Mouse (Mus musculus): Measurements from ENCODE around the gene Klhdc4.

The Klhdc4 gene

GRCm38 (mm10) chr8:121806126-121806525 is 23.2 kb downstream of the Klhdc4 start:
- DNase-seq (ENCODE audit: low spot score), result no peak

GRCm38 (mm10) chr8:121804829-121805228 is 24.5 kb downstream of the Klhdc4 start:
- no peak for DNase-seq (ENCODE audit: low spot score)

DNA sequence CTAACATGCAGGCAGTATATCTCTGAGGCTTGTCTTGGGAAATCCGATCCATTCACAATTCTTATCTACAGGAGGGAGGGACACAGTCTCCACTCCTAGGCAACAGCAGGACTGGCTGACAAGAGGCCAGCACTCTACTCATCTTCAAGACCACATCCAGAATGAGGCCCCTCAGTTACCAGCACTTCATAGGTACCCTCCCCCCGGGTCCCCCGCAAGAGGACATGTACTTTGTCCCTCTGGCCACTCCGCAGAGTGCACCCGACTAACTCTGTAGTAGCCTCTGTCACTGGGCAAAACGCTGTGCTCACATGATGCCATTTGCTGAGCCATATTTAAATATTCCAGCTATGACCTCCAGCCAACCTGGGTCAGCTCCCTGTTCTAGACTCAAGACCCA is 31.0 kb downstream of the Klhdc4 start:
- no peak for DNase-seq (ENCODE audit: low spot score)

DNA sequence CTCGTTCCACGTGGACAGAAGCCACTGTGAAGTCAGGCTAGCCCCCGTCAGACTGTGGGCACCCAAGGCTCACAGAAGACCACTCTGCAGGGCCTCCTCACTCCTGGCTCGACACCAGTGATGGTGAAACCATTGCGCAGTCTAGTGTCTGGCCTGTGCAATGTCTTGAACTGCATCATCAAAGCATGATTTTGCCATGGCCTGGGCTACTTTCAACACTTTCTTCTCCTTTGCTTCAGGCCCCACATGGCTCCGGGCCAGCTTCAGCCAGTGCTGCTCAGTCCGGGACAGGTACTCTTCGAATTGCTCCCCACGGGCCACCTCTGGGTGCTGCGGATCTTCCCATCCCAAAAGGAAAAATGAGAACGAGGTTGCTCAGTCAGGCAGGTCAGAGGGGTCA is 33.0 kb downstream of the Klhdc4 start:
- no peak for DNase-seq (ENCODE audit: low spot score)

- DNase-seq (ENCODE audit: low spot score), result no peak
Measured at GRCm38 (mm10) chr8:121795461-121795860, 33.9 kb downstream of the Klhdc4 start.

DNA sequence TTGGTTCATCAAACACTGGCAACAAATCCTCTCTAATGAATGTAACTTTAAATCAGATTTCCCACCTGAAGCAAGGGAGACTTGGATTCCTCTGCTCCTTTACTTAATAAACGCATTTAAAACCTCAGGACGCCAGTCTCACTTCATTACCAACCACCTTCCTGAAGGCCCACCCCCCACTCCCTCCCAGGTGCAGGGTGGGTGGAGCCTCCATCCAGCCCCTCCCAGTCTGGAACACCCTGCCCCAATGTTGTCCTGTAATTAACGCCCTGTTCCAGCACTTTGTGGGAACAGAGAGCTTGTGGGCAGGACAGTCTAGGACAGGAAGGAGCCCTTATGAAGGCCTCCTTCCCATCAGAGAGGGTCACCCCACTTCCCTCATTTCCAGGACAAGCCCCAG is 35.2 kb downstream of the Klhdc4 start:
- no peak for DNase-seq (ENCODE audit: low spot score)

- DNase-seq (ENCODE audit: low spot score), result no peak
Measured at GRCm38 (mm10) chr8:121792627-121793026, 36.7 kb downstream of the Klhdc4 start.

GRCm38 (mm10) chr8:121792159-121792558 is 37.2 kb downstream of the Klhdc4 start:
- peak; percentile 49 for DNase-seq (ENCODE audit: low spot score)

DNA sequence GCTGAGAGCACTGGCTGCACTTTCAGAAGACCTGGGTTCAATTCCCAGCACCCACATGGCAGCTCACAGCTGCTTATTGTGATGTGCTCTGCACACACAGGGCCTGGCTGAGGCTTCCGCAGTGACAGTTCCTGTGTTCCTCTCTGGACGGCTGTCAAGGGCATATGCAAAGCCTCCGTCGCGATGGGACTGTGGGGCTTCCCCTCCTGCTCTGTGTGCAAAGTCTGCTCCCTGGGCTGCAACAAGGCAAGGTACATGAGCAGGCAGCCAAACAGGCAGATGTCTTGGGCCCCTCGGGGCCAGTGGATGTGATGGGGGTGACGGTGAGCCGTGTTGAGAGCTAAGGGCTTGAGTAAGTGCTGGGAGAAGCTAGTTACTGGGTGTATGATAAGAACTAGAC is 40.6 kb downstream of the Klhdc4 start:
- no peak for DNase-seq (ENCODE audit: low spot score)

DNA sequence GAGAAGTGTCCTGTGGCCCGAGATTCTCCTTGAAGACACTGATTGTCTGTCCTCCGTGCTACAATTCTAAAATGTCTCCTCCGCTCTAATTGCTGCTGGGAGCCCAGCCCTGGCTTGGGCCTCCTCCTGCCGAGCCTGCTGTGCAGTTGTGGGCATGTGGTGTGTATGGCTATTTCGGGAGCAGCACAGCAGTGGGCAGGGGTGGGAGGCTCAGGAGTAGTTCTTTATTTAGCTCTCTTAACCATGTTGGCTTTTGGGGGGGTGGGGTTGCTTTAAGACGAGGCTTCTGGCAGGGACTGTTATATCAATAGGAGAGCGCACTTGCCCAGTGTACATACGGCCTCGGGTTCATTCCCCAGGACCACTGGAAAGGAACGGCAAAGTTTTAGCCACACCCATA is 42.8 kb downstream of the Klhdc4 start:
- DNase-seq (ENCODE audit: low spot score), result peak; percentile 39

- no peak for DNase-seq (ENCODE audit: low spot score)
Measured at GRCm38 (mm10) chr8:121782493-121782892, 46.9 kb downstream of the Klhdc4 start.

DNA sequence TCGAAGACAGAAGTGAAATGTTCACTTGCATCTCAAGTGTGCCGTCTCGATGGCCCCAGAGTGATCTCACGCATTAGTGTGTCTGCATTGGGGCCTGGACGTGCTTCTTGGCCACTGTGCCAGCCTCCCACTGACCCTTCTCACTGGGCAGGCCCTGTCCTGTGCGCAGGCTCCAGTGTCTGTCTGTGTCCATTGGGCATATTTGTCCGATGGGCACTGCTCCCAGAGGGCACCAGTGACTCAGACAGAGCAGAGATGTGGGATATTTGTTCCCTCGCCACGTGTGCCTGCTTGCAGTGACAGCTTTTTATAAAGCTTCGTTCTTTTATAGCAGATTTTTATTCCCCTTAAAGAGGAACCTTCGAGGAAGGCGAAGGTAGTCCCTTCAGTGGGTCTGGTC is 55.5 kb downstream of the Klhdc4 start:
- DNase-seq (ENCODE audit: low spot score), result no peak

GRCm38 (mm10) chr8:121770845-121771752 is 58.3 kb downstream of the Klhdc4 start:
- no peak for DNase-seq (ENCODE audit: low spot score)

- no peak for DNase-seq (ENCODE audit: low spot score)
Measured at GRCm38 (mm10) chr8:121769621-121770020, 59.7 kb downstream of the Klhdc4 start.

GRCm38 (mm10) chr8:121769095-121769494 is 60.3 kb downstream of the Klhdc4 start:
- DNase-seq (ENCODE audit: low spot score), result no peak

DNA sequence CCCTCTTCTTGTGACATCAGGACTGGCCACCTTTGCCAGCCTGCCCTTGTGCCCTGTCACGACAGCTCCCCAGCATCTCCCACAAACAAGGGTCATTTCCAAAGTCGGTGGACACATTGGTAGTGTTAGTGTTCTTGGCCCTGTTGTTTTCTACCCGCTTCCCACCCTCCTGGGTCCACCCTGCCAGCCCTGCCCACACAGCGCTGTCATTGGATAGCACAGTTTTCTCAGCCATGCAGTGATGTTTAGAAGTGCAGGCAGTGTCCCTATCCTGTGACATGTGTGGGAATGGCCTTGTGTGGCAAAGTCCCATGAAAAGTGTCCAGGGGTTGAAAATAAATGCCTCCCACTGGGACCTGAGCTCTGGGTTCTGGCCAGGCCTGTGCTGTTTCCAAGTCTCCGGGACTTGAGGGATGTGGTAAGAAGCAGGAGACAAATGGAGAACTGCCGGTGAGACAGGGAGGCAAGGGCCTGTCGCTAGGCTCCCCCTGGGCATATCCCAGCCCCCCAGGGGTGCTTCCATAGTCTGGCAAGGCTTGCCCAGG is 63.7 kb downstream of the Klhdc4 start:
- no peak for DNase-seq (ENCODE audit: low spot score)

DNA sequence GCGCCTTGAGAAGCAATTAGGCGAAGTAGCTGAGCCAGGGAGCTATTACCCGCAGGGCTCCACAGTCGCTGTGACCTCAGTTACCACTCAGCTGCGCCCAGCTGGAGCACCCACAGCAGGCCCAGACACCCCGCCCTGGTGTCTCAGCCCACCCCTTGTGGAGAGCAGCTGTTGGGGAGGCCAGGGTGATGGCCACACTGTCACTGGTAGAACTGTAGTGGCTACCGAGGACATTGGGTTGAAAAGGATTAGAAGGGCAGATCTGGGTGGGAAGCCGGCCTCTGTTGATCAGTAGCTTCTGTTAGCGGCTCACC is 65.7 kb downstream of the Klhdc4 start:
- DNase-seq (ENCODE audit: low spot score), result no peak

- DNase-seq (ENCODE audit: low spot score), result no peak
Measured at GRCm38 (mm10) chr8:121762999-121763699, 66.2 kb downstream of the Klhdc4 start.

- DNase-seq (ENCODE audit: low spot score), result no peak
Measured at GRCm38 (mm10) chr8:121761480-121761879, 67.9 kb downstream of the Klhdc4 start.

- DNase-seq (ENCODE audit: low spot score), result no peak
Measured at GRCm38 (mm10) chr8:121760484-121760883, 68.9 kb downstream of the Klhdc4 start.

- no peak for DNase-seq (ENCODE audit: low spot score)
Measured at GRCm38 (mm10) chr8:121758470-121758869, 70.9 kb downstream of the Klhdc4 start.

- peak; percentile 71 for DNase-seq (ENCODE audit: low spot score)
Measured at GRCm38 (mm10) chr8:121751407-121751806, 78.0 kb downstream of the Klhdc4 start.

DNA sequence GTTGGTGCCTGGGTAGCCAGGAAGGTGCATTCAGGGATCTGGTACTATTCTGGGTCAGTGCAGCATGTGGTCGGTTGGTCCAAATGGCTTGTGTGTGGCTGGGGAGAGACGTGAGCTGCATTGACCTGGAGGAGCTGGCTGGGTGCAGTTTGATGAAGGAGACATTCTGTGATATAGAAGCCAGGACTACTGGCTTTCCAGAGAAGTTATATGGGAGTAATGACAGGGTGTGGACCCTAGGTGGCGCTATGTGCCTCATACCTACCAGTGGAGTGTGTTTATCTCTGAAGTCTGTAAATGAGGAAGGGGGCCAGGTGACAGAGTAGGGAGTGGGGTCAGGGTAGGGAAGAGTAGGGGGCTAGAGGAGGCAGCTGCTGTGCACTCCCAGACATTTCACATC is 78.9 kb downstream of the Klhdc4 start:
- no peak for DNase-seq (ENCODE audit: low spot score)

All from layer of hippocampus, adult 11-12 months (tissue).